Mouse (Mus musculus): ENCODE data around the gene Fen1.
A peak's percentile ranks its signal among the peaks of the same experiment; 100 is the strongest.

The Fen1 gene

DNA sequence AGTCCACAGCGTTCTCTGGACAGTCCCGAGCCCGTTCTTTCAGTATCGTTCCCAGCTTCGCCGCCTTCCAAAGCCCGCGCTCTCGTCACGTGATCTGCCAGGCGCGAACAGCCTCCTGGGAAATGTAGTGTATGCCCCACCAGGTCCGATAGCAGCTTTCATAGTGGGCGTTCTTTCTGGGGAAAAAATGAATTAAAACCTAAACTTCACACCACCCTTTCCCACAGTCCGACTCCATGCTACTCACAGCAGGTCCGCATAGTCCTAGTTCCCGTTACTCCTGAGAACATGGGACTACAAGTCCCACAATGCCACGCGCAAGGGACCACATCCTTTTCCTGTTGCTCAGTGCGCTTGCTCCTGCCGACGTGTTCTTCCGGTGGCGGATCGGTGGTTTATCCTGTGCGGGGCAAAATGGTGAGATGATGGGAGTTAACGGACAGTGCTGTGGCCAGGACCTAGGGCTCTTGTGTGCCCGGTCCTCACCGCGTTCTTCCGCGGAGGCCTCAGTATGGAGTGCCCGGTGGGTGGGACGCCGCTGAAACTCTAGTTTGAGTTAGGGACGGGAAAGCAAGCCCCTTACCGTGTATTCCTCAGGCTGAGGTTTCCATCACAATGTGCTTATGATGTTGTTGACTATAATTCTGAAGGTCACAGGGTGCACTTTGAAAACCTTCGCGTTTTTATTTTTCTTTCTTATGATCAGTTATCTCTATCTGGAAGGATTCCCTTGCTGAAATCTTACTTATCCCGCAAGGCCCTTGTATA lies at the start of gene Fen1, which contains the start of gene Tmem258:
Fen1 (minus strand) TSS at position 322 of the 768 bp plus-strand sequence.
Tmem258 (plus strand) TSS at position 167 of the 768 bp plus-strand sequence.
- DNase-seq, result peak; percentile 93

DNA sequence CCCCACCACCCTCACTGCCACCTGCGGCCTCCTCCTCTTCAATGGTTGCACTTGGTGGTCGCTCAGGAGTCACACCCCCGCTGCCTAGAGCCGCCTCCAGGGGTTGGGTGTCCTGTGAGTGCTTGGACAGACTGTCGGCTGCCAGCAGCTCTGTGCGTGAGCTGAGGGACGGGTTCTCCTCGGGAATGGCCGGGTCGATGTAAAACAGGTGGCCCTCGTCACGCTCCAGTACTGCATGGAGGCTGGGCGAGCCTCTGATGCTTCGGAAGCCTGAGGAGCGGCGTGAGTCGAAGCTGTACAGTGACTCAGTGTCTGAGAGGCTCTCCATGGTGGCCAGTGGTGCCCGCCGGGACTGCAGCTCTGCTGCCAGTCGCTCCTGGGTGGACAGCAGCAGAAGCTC lies 44.2 kb upstream of the Fen1 start:
- DNase-seq, result no peak

DNA sequence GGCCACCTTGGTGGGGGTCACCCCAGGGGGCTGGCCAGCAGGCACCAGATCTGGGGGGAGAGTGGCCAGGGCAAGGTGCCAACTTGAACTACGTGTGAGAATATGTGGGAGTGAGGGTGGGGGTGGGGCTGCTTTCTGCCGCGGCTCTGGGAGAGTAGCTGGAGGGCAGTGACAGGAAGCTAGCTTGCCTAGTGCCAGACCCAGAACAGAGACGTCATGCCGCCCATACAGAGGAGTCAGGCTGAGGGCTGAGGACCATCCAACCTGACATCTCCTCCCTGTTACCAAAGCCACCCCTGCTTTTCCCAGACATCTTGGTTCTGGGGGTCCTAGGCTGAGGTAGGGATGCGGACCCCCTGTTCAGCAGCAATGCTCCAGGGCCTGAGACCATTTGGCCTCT lies 43.2 kb upstream of the Fen1 start:
- DNase-seq, result no peak

DNA sequence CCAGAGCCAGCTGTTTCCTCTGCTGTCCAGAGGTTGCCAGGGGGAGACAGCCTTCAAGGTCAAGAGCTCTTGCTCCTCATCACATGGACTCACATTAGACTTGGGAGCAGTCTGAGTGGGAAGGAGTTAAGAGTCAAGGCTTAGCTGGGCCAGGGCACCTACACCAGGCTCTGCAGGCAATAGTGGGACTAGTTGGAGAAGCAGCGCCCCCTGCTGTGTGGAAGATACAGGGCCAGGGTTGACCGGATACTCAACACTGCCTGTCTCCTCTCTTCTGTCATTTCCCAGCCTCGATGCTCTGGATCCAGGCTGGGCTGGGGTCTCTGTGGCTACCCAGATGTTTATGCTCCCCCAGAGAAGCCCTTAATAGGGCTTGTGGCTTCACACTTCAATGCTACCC lies 40.2 kb upstream of the Fen1 start:
- DNase-seq, result no peak

DNA sequence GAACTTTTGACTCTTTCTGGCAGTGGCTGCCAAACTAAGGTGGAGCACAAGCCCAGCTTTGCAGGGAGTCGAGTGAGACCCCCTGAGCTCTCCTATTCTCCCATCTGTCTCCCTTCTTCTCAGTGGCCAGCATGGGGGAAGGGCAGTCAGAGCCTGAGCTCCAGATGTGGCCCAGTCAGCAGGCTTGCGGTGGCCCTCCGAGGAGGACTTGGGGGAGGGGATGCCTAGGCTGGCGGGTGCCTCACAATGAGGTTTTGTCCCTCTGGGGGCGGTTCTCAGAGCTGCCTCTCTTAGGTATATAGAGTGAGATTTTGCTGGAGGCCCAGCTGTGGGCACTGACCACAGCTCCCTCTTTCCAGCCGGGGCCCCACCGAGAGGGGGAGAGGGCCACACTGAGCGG lies 38.9 kb upstream of the Fen1 start:
- peak; percentile 30 for DNase-seq

DNA sequence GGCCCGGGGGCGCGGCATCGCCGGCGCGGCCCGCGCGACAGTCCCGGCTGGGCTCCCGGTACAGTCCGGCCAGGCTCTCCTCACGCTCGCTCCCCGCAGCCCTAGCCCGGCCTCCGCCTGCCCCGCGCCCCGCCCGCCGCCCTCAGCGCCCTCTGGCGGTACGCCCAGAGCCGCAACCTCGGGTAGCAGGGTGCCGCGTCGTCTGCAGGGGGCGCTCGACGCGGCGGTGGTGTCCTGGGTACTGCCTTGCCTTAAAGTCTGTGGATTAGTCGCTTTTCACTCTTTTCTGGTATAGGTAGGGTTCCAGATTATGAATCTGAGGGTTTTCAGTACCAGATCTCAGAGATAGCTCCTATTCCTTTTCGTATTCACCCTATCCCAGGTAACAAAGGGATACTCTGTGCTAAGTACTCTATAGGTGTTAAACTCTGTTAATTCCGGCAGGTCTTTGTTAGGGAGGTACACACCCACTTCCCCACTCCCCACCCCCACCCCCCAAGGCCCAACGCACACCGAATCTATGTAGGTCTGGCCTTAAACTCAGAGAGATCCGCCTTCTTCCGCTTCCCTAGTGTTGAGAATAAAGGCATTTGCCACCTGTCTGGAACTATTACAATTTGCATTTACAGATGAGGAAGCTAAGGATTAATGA lies 36.8 kb upstream of the Fen1 start, which contains the start of gene Myrf:
Myrf (minus strand) TSS at position 95 of the 652 bp plus-strand sequence.
- DNase-seq, result peak; percentile 58

DNA sequence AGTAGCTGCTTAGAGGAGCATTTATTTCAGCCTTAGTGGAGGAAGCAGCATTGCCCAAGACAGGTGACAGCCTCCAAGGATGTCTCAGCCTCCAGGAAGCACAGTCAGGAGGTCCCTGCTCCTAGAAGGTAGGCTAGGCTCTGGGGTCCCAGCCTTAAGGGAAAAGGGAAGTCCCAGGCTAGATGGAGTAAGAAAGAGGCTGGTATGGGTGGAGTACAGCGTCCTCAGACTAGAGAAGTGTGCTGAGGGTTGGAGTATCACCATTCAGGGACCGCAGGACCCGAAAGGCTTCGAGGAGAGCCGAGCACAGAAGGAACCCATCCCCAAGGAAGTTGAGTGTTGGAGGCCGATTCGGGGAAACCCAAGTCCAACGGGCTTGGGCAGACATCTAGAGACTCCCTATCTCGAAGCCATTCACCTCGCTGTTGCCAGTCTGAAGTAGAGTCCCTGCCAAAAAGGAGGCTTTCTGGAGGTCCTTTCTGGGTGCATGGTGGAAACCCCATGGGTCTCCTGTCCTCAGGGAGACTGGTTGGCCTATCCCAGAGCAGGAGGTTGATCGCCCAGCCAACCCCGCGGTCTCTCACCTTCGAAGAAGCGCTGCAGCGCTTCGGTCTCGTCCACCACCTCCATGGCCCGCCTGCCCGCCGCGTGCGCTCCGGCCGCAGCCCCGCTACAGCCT lies 36.1 kb upstream of the Fen1 start:
- no peak for DNase-seq

DNA sequence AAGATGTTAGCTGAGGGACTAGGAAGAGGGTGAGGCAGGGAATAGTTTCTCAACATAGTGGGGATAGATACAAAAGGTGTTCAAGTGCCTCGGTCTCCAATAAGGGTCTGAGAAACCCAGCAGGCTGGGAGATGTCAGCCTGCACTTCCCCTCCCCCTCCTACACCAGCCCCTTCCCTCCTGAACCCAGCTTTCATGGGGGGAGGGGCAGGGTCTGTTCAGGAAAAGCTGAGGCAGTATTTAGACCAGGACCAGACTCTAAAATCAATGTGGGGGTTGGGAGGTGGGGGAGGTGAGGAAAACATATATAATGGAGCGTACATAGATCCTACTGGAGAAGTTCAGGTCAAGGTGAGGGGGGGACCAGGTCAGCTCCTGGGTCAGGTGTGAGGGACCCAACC lies 35.5 kb upstream of the Fen1 start:
- no peak for DNase-seq

DNA sequence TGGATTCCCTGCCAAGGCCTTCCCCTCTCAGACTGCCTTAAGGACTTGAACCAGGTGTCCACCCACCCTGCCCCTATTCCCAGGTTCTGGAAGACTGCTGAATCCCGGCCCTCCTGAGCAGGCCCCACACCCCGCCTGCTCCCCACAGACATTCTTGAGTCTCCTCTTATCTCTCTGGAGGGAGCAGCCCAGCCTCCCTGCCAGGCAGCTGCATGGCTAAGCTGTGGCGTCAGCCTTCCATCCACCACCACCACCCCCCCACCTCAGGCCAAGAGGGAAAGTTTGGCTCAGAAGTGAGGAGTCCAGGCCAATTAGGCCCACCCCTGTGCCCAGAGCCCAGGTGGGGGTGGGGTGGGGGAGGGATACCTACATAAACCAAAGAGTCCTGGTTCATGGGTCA lies 34.5 kb upstream of the Fen1 start:
- no peak for DNase-seq

DNA sequence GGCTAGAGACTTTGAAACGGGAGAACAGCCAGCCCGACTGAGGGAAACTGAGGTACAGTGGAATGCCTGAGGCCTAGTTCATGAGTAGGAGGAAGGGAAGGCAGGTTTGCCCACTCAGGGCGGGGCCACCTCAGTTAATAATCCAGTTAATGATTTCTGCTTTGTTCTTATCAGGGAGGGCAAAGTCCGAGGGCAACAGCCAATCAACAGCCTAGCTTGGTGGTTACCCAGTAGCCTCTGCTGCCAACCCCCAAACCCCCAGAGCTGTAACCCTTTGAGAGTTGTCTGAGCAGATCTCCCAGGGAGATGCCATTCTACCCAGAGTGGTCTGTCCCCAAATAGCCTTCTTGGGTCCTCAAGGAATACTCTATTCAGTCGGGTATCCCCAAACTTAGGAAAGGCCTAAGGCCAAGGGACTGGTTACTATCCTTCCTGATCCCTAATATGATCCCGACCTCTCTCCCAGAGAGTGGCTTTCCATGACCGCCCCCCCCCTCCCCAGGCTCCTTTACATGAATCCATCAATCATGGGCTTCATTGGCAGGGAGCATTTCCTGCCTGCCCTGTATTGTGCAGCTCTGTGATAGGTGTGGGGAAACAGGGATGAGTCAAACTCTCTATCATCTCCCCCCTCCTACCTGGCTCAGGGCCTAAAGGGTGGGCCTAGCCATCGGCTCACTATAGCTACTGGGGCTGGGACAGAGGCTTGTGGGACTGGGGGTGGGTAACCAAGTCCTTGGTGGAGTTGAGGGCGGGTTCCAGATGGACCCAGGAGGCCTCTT lies 32.0 kb upstream of the Fen1 start:
- DNase-seq, result no peak

DNA sequence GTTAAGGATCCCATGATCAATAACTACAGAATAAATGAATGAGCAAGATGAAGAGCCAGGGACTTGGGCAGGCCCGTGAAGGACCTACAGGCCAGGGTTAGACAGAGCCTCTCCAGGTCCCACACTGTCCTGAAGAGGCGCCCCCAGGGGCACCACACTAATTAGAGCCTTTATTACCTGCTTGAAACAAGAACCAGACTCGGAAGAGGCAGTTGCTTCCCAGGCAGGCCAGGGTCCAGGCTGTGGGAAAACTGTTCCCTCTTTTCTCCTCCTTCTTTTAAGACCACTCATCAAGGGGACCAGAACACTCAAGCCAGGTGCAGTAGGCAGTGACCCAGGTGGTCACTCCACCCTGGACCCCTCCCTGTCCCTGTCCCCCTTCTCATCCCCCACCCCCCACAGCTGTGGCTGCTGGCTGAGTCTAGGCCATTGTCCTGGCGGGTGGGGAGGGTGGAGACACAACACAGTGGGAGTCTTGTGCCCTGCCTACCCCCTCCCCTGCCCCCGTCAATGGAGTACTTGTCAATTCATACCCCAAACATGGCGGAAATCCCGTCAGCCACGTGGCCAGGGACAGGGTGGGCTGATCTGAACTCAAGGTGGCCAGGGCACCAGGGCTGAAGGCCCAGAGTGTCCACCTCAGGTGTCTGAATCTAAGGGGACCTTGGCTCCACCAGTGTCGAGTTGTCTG lies 28.5 kb upstream of the Fen1 start:
- DNase-seq, result peak; percentile 29

DNA sequence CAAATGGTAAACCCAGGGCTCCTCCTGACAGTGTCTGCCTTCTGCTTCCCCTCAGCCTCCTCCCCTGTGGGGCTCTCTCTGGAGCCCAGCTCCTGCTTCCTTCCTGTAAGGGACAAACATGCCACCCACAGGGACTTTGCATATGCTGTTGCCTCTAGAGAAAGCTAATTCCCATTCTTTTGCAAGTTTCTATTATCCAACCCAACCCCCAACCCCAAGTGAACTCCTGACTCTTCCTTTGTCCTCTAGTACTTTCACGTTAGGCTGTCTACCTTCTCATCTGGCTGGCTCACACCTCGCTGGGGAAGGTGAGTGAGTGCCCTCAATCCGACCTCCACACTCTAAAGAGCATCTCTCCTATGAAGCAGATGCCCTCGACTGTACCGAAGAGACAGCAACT lies 27.9 kb upstream of the Fen1 start:
- DNase-seq, result no peak

DNA sequence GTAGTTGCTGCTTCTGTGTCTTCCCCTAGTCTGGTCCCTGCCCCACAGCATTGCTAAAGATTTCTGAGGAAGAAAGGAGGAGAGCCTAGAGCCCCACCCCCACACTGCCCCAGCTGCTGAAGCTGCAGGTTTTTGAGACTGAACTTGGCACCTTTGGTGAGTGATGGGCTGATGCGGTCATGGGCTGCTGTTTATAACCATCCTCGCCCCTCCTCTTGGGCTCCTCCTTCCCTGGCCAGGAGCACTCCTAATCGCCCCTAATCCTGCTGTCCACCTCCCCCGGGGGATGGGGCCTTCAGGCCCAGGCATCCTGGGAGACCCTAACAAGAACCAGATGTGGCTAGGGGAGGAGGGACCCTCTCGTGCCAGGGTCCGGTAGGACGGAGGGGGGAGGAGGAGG lies 27.0 kb upstream of the Fen1 start:
- DNase-seq, result no peak

DNA sequence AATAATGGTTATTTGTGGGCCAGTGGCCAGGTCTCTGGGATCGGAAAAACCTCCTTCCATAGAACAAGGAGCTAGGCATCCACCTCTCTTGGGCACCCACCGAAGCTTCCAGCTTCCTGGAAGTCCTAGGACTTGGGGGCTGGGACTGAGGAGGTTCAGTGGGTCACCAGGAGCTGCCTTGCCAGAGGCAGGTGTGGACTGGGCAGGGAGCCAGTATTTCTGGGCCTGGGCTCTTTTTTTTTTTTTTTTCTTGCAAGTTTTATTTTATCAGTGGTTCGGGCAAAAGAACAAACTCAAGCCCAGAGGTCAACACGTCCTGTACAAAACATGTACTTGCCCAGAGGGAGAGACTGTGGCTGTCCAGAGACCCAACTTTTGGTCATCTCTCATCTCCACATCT lies 21.8 kb upstream of the Fen1 start:
- DNase-seq, result no peak

DNA sequence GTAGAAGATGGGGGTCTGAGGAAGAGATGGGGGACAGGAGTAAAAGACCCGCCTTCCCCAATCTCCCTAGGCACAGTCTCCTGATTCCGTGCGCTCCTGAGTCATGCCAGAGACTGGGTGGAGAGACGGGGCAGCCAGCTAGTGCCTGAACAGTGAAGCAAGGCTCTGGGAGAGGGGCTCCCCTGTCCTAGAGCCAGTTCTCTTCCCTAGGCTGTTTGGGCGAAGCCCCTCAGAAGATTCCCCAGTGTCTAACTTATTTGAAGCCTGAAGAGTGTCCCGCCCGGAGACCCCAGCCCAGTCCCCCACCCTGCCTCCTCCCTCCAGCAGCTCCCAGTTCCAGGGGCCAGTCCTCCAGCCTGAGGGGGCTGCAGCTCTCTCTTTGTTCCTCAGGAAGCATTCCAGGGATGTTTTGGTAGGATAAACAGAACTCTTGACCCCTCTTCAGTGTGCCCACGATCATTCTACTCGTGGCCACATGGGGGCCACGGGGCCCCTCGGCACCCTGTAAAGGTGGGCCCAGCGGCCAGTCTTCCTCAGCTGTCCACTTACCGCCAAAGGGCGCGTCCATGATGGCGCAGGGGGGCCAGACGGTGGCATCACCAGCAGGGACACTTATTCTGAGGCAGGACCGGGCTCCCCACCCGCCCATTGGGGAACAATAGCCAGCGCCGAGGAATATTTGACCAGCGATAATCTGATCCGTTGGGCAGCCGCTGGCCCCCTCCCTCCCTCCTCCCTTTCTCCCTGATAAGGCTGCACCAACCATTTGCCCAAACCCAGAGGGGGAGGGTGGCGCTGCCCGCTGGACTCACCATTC lies 20.9 kb upstream of the Fen1 start:
- no peak for DNase-seq

DNA sequence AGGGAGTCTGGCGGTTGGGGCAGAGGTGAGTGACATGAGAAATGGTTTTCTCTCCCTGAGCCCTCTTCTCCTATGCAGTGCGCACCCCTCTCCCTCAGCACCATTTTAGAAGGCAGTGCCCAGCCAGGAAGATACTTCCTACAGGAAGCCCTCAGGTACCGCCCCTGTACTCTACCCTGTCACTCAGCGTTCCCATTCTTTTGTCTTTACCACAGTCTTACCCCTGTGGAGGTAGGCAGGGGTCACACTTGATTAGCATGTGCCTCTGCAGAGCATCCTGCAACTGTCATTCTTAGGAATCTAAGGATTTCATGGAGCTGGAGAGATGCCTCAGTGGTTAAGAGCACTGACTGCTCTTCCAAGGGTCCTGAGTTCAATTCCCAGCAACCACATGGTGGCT lies 19.6 kb upstream of the Fen1 start:
- no peak for DNase-seq

DNA sequence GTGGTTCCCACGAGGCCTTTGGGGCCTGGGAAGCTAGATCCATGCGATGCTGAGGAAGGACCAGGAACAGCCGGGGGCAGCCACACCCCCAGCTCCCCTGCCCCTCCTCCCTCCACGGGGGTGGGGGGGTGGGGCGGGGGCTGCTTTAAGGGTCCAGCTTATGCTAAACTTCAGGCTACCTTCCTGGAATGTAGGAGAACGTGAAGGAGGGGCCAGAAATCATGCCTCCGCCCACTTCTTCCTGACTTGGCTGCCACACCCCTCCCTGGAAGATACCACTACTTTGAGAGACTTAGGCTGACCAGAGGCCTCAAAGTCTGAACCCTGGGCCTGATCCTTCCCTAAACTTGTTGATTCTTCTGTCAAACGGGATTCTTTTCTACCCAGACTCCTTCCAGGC lies 18.7 kb upstream of the Fen1 start:
- DNase-seq, result no peak

DNA sequence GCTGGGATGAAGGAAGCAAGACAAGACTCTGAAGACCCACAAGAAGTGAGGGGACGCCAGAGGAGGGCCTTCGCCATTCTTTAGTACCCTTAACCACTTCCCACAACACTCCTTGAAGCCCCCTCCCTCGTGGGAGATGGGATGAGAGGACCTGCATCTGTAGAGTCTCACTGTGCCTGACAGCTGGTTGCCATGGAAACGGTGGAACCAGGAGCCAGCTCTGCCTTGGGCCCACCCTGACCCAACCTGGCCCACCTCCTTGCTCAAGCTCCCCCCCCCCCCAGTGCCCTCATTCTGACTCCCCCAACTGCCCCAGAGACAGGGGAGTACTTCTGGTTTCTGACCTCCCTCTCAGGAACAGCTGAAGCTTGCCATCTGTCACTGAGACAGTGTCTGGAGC lies 17.6 kb upstream of the Fen1 start:
- DNase-seq, result no peak

DNA sequence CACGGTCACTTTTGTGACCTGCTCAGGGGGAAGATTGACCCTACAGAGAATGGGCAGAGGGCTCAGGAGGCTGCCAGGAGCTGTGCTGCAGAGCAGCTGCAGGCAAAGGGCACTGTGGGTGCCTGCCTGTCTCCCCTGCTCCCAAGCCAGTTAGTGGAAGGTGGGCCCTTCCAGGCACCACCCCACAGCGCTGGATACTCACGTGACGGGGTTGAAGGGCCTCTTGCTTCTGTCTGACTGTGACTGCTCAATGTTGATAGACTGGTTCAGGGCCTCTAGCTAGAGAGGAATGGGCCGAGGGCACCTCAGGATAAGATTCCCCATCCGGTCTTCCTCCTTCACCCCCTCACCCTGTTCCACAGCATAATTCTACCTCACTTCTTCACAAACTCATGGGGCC lies 15.6 kb upstream of the Fen1 start:
- DNase-seq, result no peak

DNA sequence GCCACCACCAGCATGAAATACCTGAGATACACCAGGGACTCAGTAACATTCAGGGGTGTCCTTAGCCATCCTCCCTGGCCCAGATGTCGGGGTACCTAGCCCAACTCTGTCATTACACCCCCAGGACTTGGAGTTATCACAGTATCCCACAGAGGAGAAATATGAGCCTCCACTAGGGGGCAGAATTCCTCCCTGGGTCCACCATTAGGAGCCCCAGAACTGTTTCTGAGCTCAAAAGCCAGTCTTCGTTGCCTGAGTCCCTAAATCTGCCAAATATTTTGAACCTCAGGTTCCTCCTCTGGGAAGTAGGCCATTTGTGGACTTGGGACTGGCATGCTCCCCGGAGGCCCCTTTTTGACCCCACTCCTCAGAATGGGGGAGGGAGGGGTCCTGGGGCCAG lies 15.1 kb upstream of the Fen1 start:
- no peak for DNase-seq

DNA sequence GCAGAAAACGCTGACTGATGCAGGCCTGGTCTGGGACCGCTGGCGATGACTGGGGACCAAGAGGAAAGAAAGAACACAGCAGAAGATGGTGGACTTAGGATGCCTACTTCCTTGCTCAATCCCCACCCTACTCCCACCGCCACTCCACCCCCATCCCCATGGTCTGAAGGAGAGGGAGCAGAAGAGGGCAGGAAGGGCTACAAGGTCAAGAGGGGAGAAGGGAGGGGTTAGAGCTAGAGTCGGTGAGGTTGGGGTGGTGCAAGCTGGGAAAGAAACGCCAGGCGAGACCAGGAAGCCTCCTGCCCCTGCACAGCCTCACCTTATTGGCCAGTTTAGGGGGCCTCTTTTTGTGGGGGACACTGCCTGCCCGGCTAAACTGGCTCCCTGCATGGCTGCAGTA lies 12.1 kb upstream of the Fen1 start:
- DNase-seq, result no peak

Data from cerebellum, adult 9-11 months (tissue).